Mouse (Mus musculus): Measurements from ENCODE around the gene Gnai2. TPM values are rescaled to one million over a fixed set of nuclear protein-coding genes. Genes with fewer than 3 reads are reported as not detected.
A peak's percentile ranks its signal among the peaks of the same experiment; 100 is the strongest.
"Not testable (repeated sequence)": the region's sequence is repeated elsewhere in the genome, so short reads cannot be mapped to it uniquely, and the experiment has no call there.

Gene Gnai2
- total RNA-seq, 2 experiments from 2014 or later: 193 to 231 TPM

DNA sequence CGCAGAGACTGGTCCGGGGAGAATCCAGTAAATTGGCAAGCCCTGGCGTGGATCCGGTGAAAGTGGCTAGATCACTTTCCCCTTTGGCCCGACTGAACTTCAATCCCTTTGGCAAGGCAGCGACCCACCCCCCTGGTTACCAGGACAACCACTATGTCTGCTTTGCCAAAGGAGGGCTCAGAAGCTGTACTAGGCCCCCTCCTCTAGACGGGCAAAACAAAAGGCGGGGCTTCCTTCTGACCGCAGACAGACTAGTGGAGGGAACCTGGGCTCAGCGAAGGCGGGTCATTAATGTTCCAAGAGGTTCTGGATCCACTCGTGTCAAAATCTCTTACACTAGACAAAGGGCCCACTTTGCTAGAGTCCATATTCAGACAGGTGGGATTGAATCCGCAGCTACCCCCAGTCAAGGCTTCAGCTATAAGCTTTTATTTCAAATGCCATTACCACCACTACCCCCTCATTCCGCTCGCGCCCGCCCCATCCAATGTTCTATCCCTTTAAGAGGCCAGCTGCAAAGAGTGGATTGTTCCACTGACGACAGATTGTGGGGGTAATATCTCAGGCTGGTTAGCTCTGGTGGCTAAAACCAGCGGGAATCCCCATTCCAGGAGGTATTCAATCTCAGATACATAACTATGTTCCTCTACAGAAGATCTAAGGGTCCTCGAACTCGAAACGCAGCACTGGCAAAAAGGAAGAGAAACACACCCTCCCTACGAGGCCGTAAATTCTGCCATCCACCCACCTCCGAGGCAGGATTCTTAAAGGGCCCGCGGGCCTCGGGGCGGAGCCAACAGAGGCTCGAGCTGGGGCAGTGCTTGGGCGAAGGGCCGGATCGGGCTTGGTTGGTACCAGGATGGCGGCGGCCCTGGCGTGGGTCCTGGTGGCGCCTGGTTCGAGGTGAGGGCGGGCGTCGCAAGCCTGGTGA is 66.6 kb downstream of the Gnai2 start:
- DNase-seq: peak; percentile 80

DNA sequence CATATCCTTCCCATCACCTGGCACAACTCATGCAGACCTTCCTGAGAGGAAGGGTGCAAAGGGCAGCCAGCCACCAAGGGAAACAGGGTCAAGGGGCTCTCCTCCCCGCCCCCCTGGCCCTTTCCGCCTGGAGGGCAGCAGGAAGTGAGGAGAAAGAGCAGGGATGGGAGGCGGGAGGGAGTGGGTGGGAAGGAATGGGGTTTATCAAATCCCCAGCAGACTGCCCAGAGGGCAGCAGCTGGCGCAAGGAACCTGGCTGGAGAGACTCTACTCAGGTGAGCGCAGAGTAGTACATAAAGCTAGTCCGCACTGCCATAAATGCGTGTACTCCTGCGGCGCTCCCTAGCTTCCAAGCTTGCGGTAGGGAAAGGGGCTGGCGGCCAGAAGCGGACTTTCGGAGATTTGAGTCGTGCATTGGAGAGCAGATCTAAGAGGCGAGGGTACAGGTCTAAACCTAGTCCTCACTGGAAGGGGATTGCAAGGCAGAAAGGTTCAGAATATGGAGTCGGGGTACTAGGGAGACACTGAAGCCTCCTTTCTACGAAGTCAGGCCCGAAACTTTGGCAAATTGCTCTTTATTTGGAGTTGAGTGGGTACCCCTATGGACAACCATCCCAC is 67.4 kb downstream of the Gnai2 start, which contains the start of gene Hyal2:
Gene Hyal2, plus strand, starts transcription at position 244 of the 618 bp plus-strand sequence.
- no peak for DNase-seq

DNA sequence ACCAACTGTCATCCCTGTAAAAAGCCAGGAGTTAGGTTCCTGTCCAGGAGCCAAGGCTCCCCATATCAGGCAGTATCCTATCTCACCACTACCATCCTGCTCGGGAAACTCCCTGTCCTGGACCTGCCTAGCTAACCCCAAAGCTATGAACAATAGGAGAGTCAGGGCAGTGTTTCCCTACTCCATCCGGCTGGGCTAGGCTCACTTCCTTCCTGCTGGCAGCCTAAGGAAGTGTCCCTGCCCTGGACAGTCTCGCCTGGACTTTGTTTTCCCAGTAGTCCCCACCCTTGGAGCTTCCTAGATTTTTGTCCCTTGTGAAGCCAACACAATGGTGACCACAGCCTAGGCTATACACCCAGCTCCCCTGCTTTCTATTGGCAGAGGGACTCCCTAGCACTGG is 68.3 kb downstream of the Gnai2 start:
- no peak for DNase-seq

DNA sequence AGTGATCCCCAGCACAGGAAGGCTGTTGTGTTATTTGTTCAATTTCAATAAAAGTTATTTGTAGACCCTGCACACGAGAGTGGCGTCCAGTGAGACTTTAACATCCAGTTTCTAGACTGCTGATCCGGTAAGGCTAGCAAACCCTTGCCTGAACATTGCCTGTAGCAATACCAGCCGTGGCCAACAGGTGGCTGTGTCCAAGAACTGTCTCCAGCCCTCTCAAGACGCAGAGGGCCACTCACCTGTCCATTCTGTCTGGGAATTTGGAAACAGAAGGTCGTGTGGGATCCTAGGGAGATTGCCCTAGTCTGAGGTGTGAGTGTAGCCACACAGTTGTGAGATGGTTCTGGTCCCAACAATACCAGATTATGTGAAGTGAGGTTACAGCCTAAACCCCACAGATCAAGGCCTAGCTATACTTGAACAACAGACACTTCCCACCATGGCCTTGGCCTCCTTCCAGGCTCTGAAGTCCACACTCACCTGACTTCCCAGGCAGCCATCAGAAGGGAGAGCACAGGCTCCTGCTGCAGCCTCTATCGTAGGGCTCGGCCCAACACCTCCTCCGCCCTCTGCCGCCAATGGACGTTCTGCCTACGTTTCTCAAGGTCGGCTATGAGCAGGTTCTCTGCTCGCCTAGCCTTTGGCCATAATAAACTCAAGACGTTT is 69.0 kb downstream of the Gnai2 start:
- DNase-seq: peak; percentile 86

DNA sequence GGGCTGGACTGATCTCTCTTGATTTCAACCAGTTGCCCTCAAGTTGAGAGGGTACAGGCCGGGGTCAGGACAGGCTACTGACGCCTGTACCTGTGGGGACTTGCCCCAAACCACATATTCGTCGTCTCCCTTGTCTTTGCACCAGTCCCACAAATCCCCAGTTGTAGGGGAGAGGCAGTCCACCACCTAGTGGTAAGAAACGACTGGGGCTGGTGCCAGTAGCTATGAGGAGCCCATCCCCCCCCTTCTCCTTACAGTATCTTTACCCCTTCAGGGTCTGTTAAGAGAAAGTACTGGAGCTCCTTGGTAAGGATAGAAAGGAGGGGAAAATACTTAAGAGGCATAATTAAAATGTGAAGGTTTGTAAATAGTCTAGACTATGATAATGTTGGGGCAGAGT is 69.6 kb downstream of the Gnai2 start:
- not testable (repeated sequence) for DNase-seq

Other genes with a start within 250 kb of the Gnai2 start
- gene Cacna2d2, start 235.8 kb downstream of the Gnai2 start, total RNA-seq (2021): 1 to 10 TPM; 2.1 to 2.4 TPM
- gene Tmem115, start 101.4 kb downstream of the Gnai2 start, total RNA-seq (2021): 10 to 100 TPM; 20.2 to 22.7 TPM
- gene Cyb561d2, start 93.2 kb downstream of the Gnai2 start, total RNA-seq (2021): 1 to 10 TPM; 3.5 to 4.0 TPM
- gene Nprl2, start 93.1 kb downstream of the Gnai2 start, total RNA-seq (2021): 1 to 10 TPM; 7.3 to 8.0 TPM
- under 1 TPM in 1 of 2 experiments, not detected in 1; 0.18 TPM for gene Zmynd10, start 88.1 kb downstream of the Gnai2 start, total RNA-seq (2021)
- 10 to 100 TPM; 15.1 to 23.4 TPM for gene Rassf1, start 83.8 kb downstream of the Gnai2 start, total RNA-seq (2021)
- gene Tusc2, start 72.1 kb downstream of the Gnai2 start, total RNA-seq (2021): 10 to 100 TPM; 18.7 to 20.9 TPM
- gene Hyal2, start 67.4 kb downstream of the Gnai2 start, total RNA-seq (2021): 10 to 100 TPM; 14.4 to 27.5 TPM
- 1 to 10 TPM; 2.5 to 5.0 TPM for gene Hyal1, start 58.4 kb downstream of the Gnai2 start, total RNA-seq (2021)
- 10 to 100 TPM; 12.1 to 15.7 TPM for gene Naa80, start 56.5 kb downstream of the Gnai2 start, total RNA-seq (2021)
- 1 to 10 TPM in 1 of 2 experiments, under 1 TPM in 1; 0.28 to 1.1 TPM for gene Hyal3, start 54.5 kb downstream of the Gnai2 start, total RNA-seq (2021)
- 10 to 100 TPM; 34.6 to 40.4 TPM for gene Ifrd2, start 47.7 kb downstream of the Gnai2 start, total RNA-seq (2021)
- gene Sema3b, start 26.1 kb downstream of the Gnai2 start, total RNA-seq (2021): 10 to 100 TPM; 41.8 to 51.3 TPM
- gene Slc38a3, start 34.2 kb upstream of the Gnai2 start, total RNA-seq (2021): 10 to 100 TPM; 17.6 to 20.4 TPM
- gene Gnat1, start 44.3 kb upstream of the Gnai2 start, total RNA-seq (2021): not detected
- 10 to 100 TPM; 11.9 to 18.0 TPM for gene Sema3f, start 75.1 kb upstream of the Gnai2 start, total RNA-seq (2021)
- gene Rbm5, start 135.6 kb upstream of the Gnai2 start, total RNA-seq (2021): 10 to 100 TPM; 39.2 to 71.2 TPM
- gene Rbm6, start 237.9 kb upstream of the Gnai2 start, total RNA-seq (2021): 10 to 100 TPM; 21.6 to 35.5 TPM

Measured in gastrocnemius, postnatal 10 days (tissue).